Mouse (Mus musculus) ovary, adult 10 weeks (tissue): ENCODE results near the gene Prss41. TPM values are rescaled to one million over a fixed set of nuclear protein-coding genes. Genes with fewer than 3 reads are reported as not detected.

Experiments
- polyA plus RNA-seq: library from polyadenylated mRNA; stranded (reverse); fragments of 350-450 nt; fragmentation: Illumina TruSeq; extraction: RNeasy Lipid Tissue Mini Kit (QIAGEN cat#74804); gene quantifications from one replicate; pipeline ENCODE4 v1.2.3, GENCODE M21; 2014

Prss41 gene
- not detected for polyA plus RNA-seq

GRCm38 (mm10) chr17:23843812-23844273 lies at the start of gene Prss41, which contains the start of gene Prss32:
Prss41 (minus strand) TSS chr17:23844172.
Prss32 (plus strand) TSS chr17:23843855.

GRCm38 (mm10) chr17:23880576-23880975 lies 36.6 kb upstream of the Prss41 start, which contains the start of the genes Dcpp1 and Dcpp2:
Dcpp1 (plus strand) TSS chr17:23880876.
Dcpp2 (plus strand) TSS chr17:23880880.

GRCm38 (mm10) chr17:23867756-23868155 lies 23.8 kb upstream of the Prss41 start, which contains the start of gene Prss21:
Prss21 (plus strand) TSS chr17:23868056.

GRCm38 (mm10) chr17:23836006-23836575 lies 7.9 kb downstream of the Prss41 start, which contains the start of gene Prss33:
Prss33 (minus strand) TSS chr17:23836056.

GRCm38 (mm10) chr17:23829064-23829619 lies 14.8 kb downstream of the Prss41 start, which contains the start of gene Elob:
Elob (minus strand) TSS chr17:23829136.

GRCm38 (mm10) chr17:23790269-23791078 lies 53.5 kb downstream of the Prss41 start, which contains the start of gene Srrm2:
Srrm2 (plus strand) TSS chr17:23790532.

Other genes with a start within 250 kb of the Prss41 start
- not detected for gene Zfp13, start 244.7 kb downstream of the Prss41 start, polyA plus RNA-seq
- gene Zscan10, start 243.3 kb downstream of the Prss41 start, polyA plus RNA-seq, result not detected
- 0.26 TPM for gene Mmp25, start 198.9 kb downstream of the Prss41 start, polyA plus RNA-seq
- gene Bicdl2, start 183.7 kb downstream of the Prss41 start, polyA plus RNA-seq, result not detected
- gene Hcfc1r1, start 170.6 kb downstream of the Prss41 start, polyA plus RNA-seq, result 3.5 TPM
- 3.6 TPM for gene Thoc6, start 170.3 kb downstream of the Prss41 start, polyA plus RNA-seq
- not detected for gene Tnfrsf12a, start 166.7 kb downstream of the Prss41 start, polyA plus RNA-seq
- not detected for gene Cldn6, start 164.9 kb downstream of the Prss41 start, polyA plus RNA-seq
- not detected for gene Cldn9, start 160.1 kb downstream of the Prss41 start, polyA plus RNA-seq
- gene 1520401A03Rik, start 121.4 kb downstream of the Prss41 start, polyA plus RNA-seq, result not detected
- gene Pkmyt1, start 117.8 kb downstream of the Prss41 start, polyA plus RNA-seq, result 0.46 TPM
- 2.0 TPM for gene Paqr4, start 103.3 kb downstream of the Prss41 start, polyA plus RNA-seq
- not detected for gene Kremen2, start 98.3 kb downstream of the Prss41 start, polyA plus RNA-seq
- gene Flywch1, start 72.6 kb downstream of the Prss41 start, polyA plus RNA-seq, result 0.34 TPM
- not detected for gene Flywch2, start 58.1 kb downstream of the Prss41 start, polyA plus RNA-seq
- gene Srrm2, start 53.6 kb downstream of the Prss41 start, polyA plus RNA-seq, result 111 TPM
- gene Elob, start 15.0 kb downstream of the Prss41 start, polyA plus RNA-seq, result 18.7 TPM
- gene Prss33, start 8.1 kb downstream of the Prss41 start, polyA plus RNA-seq, result not detected
- gene Prss32, start 317 bp downstream of the Prss41 start, polyA plus RNA-seq, result not detected
- gene Prss21, start 23.9 kb upstream of the Prss41 start, polyA plus RNA-seq, result not detected
- 1.3 TPM for gene Dcpp1, start 36.7 kb upstream of the Prss41 start, polyA plus RNA-seq
- gene Dcpp2, start 36.7 kb upstream of the Prss41 start, polyA plus RNA-seq, result not detected
- gene Dcpp3, start 73.3 kb upstream of the Prss41 start, polyA plus RNA-seq, result 4.1 TPM
- not detected for gene Sbp, start 97.5 kb upstream of the Prss41 start, polyA plus RNA-seq
- gene Sbpl, start 111.1 kb upstream of the Prss41 start, polyA plus RNA-seq, result not detected
- gene Prss30, start 136.4 kb upstream of the Prss41 start, polyA plus RNA-seq, result 0.43 TPM
- gene Prss22, start 153.9 kb upstream of the Prss41 start, polyA plus RNA-seq, result not detected
- gene Prss27, start 194.0 kb upstream of the Prss41 start, polyA plus RNA-seq, result not detected
- gene Kctd5, start 229.3 kb upstream of the Prss41 start, polyA plus RNA-seq, result 64.0 TPM